Mouse (Mus musculus) intestine, embryonic 15.5 days (tissue): ENCODE data around the gene Chadl. TPM values are rescaled to one million over a fixed set of nuclear protein-coding genes. Genes with fewer than 3 reads are reported as not detected.
A peak's percentile ranks its signal among the peaks of the same experiment; 100 is the strongest.

Experiments
- ATAC-seq: fragments of 200-750 bp; cut with Nextera tagmentation; 2 replicates; pipeline ENCODE4 v1.8.0; 2017; ENCODE audit warnings: moderate TSS enrichment, moderate library complexity
- H3K27ac ChIP-seq: fragments of 300-500 bp; sonication (generic); 2 replicates; pipeline ENCODE4 v1.5.1; 2015; ENCODE audit warnings: mild to moderate bottlenecking, inconsistent platforms
- H3K27me3 ChIP-seq: fragments of 300-500 bp; sonication (generic); replicated peaks from 2 replicates; pipeline ENCODE4 v1.6.1; 2015; ENCODE audit warnings: inconsistent platforms
- H3K36me3 ChIP-seq: fragments of 300-500 bp; sonication (generic); 2 replicates; pipeline ENCODE4 v1.6.1; 2015; ENCODE audit warnings: inconsistent platforms
- H3K4me1 ChIP-seq: fragments of 300-500 bp; sonication (generic); replicated peaks from 2 replicates; pipeline ENCODE4 v1.6.1; 2015; ENCODE audit warnings: inconsistent platforms
- H3K4me2 ChIP-seq: fragments of 300-500 bp; sonication (generic); replicated peaks from 2 replicates; pipeline ENCODE4 v1.6.1; 2015; ENCODE audit warnings: mild to moderate bottlenecking, inconsistent platforms
- H3K4me3 ChIP-seq: fragments of 300-500 bp; sonication (generic); replicated peaks from 2 replicates; pipeline ENCODE4 v1.5.1; 2015; ENCODE audit warnings: inconsistent platforms
- H3K9ac ChIP-seq: fragments of 300-500 bp; sonication (generic); 2 replicates; pipeline ENCODE4 v1.6.1; 2015; ENCODE audit warnings: inconsistent platforms
- H3K9me3 ChIP-seq: fragments of 300-500 bp; sonication (generic); 2 replicates; pipeline ENCODE4 v1.6.1; 2016; ENCODE audit warnings: inconsistent platforms
- WGBS: fragments of 180-500 bp; shearing (Covaris S2); methylation state at CpG from one replicate; pipeline ENCODE4 v1.1.7; 2015; 5-methylcytosine and 5-hydroxymethylcytosine counted together
- polyA plus RNA-seq: library from polyadenylated mRNA; unstranded; fragments of >200 nt; fragmentation: Nextera tagmentation; extraction: Ambion mirVana; gene quantifications from 2 replicates; pipeline ENCODE4 v1.2.1, GENCODE M21; 2015

Gene Chadl
- polyA plus RNA-seq, 1 experiment from 2014 or later, result 2.9 TPM

DNA sequence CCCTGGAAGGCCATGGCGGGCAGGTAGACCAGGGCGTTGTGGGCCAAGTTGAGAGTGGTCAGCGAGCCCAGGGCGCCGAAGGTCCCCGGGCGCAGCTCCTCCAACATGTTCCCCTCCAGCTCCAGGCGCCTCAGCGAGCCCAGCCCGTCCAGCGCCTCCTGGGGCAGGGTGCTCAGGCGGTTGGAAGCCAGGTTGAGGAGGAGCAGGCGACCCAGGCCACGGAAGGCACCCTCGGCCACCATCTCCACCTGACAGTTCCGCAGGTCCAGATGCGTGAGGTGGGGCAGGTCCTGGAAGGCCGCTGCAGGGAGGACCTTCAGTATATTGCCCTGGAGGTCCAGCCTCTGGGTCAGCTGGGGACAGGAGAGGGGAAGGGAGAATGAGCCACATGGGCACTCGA lies 2.2 kb downstream of the Chadl start:
- Histone ChIP-seq H3K36me3 (no peaks in the 10 kb centered on the region), H3K9me3 (no peaks in the 10 kb centered on the region), H3K4me3 (peak overlapping the region; percentile 59), H3K27me3 (peaks cover 38% of the 10 kb centered on the region), H3K27ac (no peak overlapping the region), H3K4me1 (peaks cover 14% of the 10 kb centered on the region), H3K9ac (peak overlapping the region; percentile 58), H3K4me2 (peak overlapping the region; percentile 99)
- ATAC-seq, result no peak
- WGBS, result 27% methylated on average over 17 of the region's 19 CpGs

DNA sequence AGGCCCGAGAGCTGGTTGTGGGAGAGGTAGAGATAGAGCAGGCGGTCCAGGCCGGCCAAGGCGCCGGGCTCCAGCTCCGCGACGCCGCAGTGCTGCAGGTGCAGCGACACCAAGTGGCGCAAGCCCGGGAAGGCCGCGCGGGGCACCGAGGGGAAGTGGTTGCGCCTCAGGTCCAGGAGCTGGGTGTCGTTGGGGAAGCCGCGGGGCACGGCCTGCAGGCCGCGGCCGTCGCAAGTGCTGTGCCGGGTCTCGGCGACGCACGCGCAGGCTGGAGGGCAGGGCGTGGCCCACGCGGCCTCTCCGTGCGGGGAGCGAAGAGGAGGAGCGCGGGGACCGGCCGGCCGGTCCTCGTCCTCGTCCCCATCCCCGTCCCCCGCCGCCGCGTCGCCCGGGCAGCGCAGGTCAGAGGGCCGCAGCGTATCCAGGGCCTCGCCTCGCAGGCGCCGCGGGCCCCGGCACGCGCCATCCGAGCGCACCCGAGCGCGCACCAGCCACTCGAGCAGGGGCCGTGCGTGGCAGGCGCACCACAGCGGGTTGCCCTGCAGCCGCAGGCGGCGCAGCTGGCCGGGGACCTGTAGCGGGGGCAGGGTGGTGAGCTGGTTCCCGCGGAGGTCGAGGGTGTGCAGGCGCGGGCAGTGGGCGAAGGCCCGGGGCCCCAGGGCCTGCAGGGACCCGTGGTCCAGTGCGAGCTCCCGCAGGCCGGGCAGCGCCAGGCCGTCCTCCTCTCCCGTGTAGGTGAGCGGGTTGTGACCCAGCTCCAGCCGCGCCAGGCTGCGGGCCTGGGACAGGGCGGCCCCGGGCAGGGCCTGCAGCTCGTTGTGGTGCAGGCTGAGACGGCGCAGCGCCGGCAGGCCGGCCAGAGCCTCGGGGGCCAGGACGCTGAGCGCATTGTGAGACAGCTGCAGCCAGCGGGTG lies 2.9 kb downstream of the Chadl start:
- no peak overlapping the region for H3K27ac ChIP-seq

DNA sequence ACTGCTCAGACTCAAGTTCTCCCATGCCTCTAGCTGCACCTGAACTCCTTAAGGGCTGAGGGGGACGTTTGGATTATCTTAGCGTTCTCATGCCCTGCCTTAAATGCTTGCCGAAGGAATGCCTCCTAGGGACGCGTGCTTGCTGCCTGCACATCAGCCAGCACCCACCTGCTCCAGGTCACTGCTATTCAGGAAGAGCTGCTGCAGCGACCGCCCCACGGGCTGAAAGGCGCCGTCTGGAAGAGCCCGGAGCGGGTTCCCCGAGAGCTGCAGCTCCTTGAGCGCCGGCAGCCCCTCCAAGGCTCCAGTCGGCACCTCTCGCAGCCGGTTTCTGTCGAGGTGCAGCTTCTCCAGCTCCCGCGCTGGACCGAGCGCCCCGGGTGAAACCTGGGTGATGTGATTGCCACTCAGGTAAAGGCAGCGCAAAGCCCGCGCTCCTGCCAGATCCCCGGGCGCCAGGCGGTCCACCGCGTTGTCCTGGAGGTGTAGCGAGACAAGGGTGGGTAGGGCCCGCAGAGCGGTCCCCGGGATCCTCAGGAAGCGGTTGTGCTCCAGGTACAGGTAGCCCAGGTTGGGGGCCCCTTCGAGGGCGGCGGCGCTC lies 3.6 kb downstream of the Chadl start:
- H3K9ac ChIP-seq, result peak overlapping the region; percentile 58
- 0 out of 2 replicates have a peak, but pooled peaks cover 4% of the 10 kb centered on the region for H3K36me3 ChIP-seq
- 2% methylated on average over 41 of the region's 41 CpGs for WGBS
- H3K27me3 ChIP-seq, result peaks cover 38% of the 10 kb centered on the region
- ATAC-seq, result peak; percentile 55
- H3K4me2 ChIP-seq, result peak overlapping the region; percentile 99
- peak overlapping the region; percentile 59 for H3K4me3 ChIP-seq
- H3K4me1 ChIP-seq, result peaks cover 14% of the 10 kb centered on the region
- no peak overlapping the region for H3K27ac ChIP-seq
- H3K9me3 ChIP-seq, result no peaks in the 10 kb centered on the region

More for the DNA sequence above, 2.9 kb downstream of the Chadl start:
- Histone ChIP-seq H3K4me2 (peak overlapping the region; percentile 99), H3K27me3 (peaks cover 38% of the 10 kb centered on the region), H3K36me3 (no peaks in the 10 kb centered on the region), H3K9ac (peak overlapping the region; percentile 58), H3K4me1 (peaks cover 14% of the 10 kb centered on the region), H3K4me3 (peak overlapping the region; percentile 59), H3K9me3 (no peaks in the 10 kb centered on the region)
- peak; percentile 85 for ATAC-seq
- WGBS, result under 1% methylated on average over 93 of the region's 107 CpGs

DNA sequence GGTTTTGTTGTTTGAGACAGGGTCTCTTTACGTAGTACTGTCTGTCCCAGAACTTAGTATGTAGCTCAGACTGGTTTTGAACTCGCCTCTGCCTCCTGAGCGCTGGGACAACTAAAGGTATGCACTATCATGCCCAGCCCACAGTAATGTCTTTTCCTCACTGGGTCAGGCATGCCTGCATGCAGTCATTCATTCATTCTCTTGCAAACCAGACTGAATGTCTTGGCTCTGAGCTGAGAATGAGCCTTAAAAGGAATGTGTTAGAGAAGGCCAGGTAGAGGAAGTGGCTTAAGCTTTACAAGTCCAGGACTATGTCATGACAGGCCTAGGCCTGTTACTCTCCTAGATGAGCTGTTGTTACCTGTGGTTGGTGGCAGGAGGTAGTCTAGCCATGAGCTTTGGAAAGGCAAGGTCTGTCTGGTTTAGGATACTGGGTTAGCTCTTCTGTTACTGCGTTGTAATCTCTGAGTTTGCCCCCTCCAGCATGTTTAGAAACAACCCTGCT lies 16.7 kb downstream of the Chadl start:
- WGBS, result 95% methylated on average over 4 of the region's 4 CpGs
- Histone ChIP-seq H3K36me3 (peaks cover 16% of the 10 kb centered on the region), H3K27ac (no peak overlapping the region), H3K4me3 (no peak overlapping the region), H3K9me3 (no peaks in the 10 kb centered on the region), H3K9ac (no peak overlapping the region), H3K4me2 (no peak overlapping the region), H3K4me1 (no peaks in the 10 kb centered on the region), H3K27me3 (no peaks in the 10 kb centered on the region)
- ATAC-seq, result no peak

DNA sequence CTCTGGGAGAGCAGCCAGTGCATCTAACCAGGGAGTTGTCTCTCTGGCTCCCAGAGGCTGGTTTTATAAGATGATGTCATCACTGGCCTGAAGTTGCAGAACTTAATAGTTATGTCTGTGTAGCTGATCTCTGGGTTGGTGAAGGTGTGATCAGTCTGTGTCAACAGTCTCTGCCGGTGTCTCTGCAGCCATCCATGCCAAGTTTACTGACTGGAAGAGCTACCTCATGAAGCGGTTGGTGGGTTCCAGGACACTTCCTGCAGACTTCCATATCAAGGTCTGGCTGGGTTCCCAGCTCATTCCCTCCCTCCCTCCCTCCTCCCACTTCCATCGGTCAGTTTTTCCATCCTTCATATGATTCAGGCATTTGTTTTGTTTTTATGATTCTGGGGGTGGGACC lies 20.4 kb downstream of the Chadl start:
- no peak overlapping the region for H3K9ac ChIP-seq
- H3K4me3 ChIP-seq, result no peak overlapping the region
- H3K27ac ChIP-seq, result no peak overlapping the region
- H3K27me3 ChIP-seq, result no peaks in the 10 kb centered on the region
- no peaks in the 10 kb centered on the region for H3K4me1 ChIP-seq
- H3K4me2 ChIP-seq, result no peak overlapping the region
- peaks cover 11% of the 10 kb centered on the region for H3K36me3 ChIP-seq
- 69% methylated on average over 3 of the region's 3 CpGs for WGBS
- no peaks in the 10 kb centered on the region for H3K9me3 ChIP-seq
- ATAC-seq, result no peak

DNA sequence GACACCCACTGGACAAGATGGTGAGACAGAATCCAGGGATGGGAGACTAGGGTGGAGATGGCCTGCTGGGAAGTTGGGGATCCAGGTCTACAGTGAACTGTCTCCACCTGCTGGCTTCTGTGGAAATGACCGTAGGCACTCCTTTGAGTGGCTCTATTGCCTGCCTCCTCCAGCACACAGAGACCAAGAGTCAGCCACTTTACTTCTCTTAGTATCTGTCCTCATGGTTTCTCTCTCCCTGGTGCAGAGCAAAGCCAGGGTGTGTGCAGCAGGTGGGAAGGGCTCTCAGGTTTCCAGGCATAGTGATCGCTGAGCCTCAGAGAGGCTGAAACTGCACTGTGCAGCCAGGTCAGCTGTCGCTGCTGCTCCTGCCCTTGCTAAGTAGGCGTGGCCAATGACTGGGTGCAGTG lies 26.9 kb downstream of the Chadl start:
- WGBS, result 78% methylated on average over 4 of the region's 4 CpGs
- Histone ChIP-seq H3K9ac (no peak overlapping the region), H3K27me3 (no peaks in the 10 kb centered on the region), H3K27ac (no peak overlapping the region), H3K4me1 (no peaks in the 10 kb centered on the region), H3K4me3 (no peak overlapping the region), H3K4me2 (no peak overlapping the region), H3K36me3 (peaks cover 29% of the 10 kb centered on the region), H3K9me3 (no peaks in the 10 kb centered on the region)
- peak; percentile 53; the same call in 1 of the 2 replicates for ATAC-seq

DNA sequence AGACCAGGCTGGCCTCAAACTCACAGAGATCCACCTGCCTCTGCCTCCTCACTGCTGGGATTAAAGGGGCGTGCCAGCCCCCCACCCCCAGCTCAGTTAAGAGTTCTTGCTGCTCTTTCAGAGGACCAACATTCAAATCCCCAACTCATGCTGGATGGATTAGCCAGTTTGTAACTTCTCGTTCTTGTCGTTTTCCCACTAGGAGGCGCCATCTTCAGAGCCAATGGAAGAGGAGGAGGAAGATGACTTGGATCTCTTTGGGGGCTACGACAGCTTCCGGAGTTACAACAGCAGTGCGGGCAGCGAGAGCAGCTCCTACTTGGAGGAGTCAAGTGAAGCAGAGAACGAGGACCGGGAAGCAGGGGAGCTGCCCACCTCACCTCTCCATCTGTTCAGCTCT lies 30.1 kb downstream of the Chadl start:
- WGBS, result 88% methylated on average over 10 of the region's 10 CpGs
- H3K27ac ChIP-seq, result no peak overlapping the region

DNA sequence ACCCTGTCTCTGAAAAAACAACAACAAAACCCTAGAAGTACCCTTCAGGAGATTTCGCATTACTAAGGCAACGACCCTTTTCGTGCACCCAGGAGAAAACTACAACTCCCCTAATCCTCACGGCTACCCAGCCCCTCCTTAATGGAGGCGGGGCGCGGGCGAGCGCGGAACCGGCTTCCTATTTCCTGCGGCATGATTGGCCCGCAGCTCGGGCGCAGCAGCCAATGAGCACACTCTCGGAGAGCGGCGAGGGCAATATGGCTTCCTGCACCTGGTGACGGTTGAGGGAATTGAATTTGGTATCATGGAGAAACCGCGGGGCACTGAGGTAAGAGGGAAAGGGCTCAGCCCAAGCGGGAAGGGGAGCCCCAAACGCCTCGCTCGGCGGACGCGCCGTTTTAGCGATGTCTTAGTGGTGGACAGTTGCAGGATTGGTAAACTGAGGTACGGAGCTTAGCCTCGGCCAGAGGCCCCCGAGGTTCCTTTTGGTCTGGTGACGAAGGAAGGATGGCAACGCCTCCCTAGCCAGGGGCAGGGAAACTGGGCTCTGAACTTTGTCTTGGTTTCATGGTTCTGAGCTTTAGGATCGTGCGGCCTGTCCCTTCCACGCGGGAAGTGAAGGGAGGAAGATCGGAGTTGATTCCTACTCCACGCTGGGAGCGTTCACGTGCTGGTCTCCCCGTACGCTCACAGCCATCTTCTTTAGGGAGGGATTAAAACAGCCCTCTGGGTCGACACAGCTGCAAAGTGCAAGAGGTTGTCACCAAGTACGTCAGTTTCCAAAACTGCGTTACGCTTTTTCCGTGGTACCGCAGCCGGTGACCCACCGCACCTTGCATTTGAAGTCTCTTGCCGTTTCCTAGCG lies 33.2 kb downstream of the Chadl start, which contains the start of gene L3mbtl2:
TSS of gene L3mbtl2 (plus strand) at position 193 of the 865 bp plus-strand sequence.
- Histone ChIP-seq H3K4me3 (peak within 1 kb of the TSS; percentile 81), H3K9me3 (no peaks in the 10 kb centered on the region), H3K27ac (peak within 1 kb of the TSS; percentile 59; the same call in 1 of the 2 replicates), H3K36me3 (peaks cover 16% of the 10 kb centered on the region; the same call in 1 of the 2 replicates), H3K27me3 (no peaks in the 10 kb centered on the region), H3K4me2 (peak within 1 kb of the TSS; percentile 71), H3K9ac (peak within 1 kb of the TSS; percentile 68), H3K4me1 (no peaks in the 10 kb centered on the region)
- peak; percentile 99 for ATAC-seq
- under 1% methylated on average over 55 of the region's 55 CpGs for WGBS

More for the DNA sequence above, 30.1 kb downstream of the Chadl start:
- H3K4me2 ChIP-seq, result no peak overlapping the region
- no peak overlapping the region for H3K4me3 ChIP-seq
- no peak for ATAC-seq
- H3K27me3 ChIP-seq, result no peaks in the 10 kb centered on the region
- no peaks in the 10 kb centered on the region for H3K4me1 ChIP-seq
- no peak overlapping the region for H3K9ac ChIP-seq
- H3K9me3 ChIP-seq, result no peaks in the 10 kb centered on the region
- H3K36me3 ChIP-seq, result peaks cover 26% of the 10 kb centered on the region

DNA sequence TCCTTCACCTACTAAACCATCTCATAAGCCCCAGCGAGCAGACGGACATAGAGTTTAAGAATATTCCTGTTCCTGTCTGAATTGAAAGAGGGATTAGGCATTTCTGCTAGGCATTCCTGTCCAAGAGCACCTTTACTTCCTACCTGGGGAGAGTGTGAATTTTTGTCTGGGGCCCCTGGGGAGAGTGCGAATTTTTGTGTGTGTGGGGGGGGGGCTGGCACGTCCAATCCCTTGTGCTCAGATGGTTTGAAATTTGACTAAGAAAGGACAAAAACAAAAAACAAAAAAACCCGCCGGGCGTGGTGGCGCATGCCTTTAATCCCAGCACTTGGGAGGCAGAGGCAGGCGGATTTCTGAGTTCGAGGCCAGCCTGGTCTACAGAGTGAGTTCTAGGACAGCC lies 33.8 kb downstream of the Chadl start:
- Histone ChIP-seq H3K36me3 (peaks cover 10% of the 10 kb centered on the region; the same call in 1 of the 2 replicates), H3K4me3 (peak overlapping the region; percentile 81), H3K27me3 (no peaks in the 10 kb centered on the region), H3K4me1 (no peaks in the 10 kb centered on the region), H3K9me3 (no peaks in the 10 kb centered on the region), H3K9ac (no peak overlapping the region), H3K4me2 (peak overlapping the region; percentile 71), H3K27ac (no peak overlapping the region)
- ATAC-seq, result peak; percentile 5; the same call in 1 of the 2 replicates
- WGBS, result 70% methylated on average over 10 of the region's 10 CpGs

DNA sequence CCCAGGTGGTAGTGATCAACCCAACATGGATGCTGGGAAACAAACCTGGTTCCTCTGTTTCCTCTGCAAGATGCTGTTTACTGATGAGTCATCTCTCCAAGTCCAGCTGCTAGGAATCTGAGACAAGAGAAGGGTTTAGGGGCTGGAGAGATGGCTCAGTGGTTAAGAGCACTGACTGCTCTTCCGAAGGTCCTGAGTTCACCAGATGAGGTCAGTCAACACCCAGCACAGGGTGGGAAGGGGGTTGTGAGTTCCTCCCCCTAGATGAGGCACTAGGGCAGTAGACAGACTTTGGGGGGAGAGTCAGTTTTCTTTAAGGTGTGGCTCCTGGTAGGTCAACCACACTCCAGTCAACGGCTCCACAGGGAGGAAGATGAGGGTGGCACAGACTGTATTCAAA lies 35.4 kb downstream of the Chadl start:
- no peak for ATAC-seq
- no peaks in the 10 kb centered on the region for H3K36me3 ChIP-seq
- no peak overlapping the region for H3K4me3 ChIP-seq
- H3K9ac ChIP-seq, result no peak overlapping the region
- no peak overlapping the region for H3K27ac ChIP-seq
- no peaks in the 10 kb centered on the region for H3K27me3 ChIP-seq
- H3K4me1 ChIP-seq, result no peaks in the 10 kb centered on the region
- 77% methylated on average over 2 of the region's 2 CpGs for WGBS
- H3K4me2 ChIP-seq, result no peak overlapping the region
- no peaks in the 10 kb centered on the region for H3K9me3 ChIP-seq

DNA sequence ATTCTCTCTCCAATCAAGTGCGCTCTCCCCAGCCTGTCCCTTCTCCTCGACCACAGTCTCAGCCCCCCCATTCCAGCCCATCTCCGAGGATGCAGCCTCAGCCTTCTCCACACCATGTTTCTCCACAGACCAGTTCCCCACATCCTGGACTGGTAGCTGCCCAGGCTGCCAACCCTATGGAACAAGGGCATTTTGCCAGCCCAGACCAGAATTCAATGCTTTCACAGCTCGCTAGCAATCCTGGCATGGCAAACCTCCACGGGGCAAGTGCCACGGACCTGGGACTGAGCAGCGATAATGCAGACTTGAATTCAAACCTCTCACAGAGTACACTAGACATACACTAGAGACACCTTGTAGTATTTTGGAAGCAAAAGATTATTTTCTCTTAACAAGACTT lies 46.5 kb downstream of the Chadl start:
- H3K4me2 ChIP-seq, result no peak overlapping the region
- no peak for ATAC-seq
- H3K9ac ChIP-seq, result no peak overlapping the region
- H3K9me3 ChIP-seq, result no peaks in the 10 kb centered on the region
- no peaks in the 10 kb centered on the region for H3K27me3 ChIP-seq
- H3K36me3 ChIP-seq, result peaks cover 30% of the 10 kb centered on the region
- 94% methylated on average over 7 of the region's 7 CpGs for WGBS
- H3K4me1 ChIP-seq, result no peaks in the 10 kb centered on the region
- no peak overlapping the region for H3K4me3 ChIP-seq
- no peak overlapping the region for H3K27ac ChIP-seq
